Mouse (Mus musculus): Measurements from ENCODE around the gene Ropn1. TPM values are rescaled to one million over a fixed set of nuclear protein-coding genes. Genes with fewer than 3 reads are reported as not detected.

The Ropn1 gene
- total RNA-seq (2014; rRNA removed) (not detected in 2 replicates), polyA plus RNA-seq (2015; fragmentation: Nextera tagmentation; extraction: Ambion mirVana) (0.28 and 0.34 TPM in 2 replicates)

DNA sequence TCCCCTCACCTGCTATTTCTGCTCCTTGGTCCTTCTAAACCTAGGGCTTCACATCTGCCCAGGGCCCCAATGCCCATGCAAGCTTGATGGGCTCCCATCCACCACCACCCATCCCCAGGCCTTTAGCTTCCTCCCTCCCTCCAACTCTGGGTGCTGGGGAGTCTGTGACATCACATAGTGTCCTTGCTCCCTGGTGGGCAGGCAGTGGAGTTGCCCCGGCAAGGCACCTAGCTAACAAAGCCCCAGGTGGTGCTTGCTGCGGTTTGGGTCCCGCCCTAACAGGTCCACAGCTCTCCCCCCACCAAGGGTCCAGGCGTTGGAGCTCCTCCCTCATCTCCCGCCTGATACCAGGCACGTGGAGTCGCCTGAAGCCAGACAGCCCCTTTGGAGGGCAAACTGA is at the start of gene Ropn1:
TSS of gene Ropn1 (plus strand) at position 301 of the 400 bp plus-strand sequence.
- no peak within 1 kb of the TSS for H3K4me3 ChIP-seq (ENCODE audit: low read length)
- no peak for DNase-seq (ENCODE audit: low spot score)
- H3K4me1 ChIP-seq (ENCODE audit: insufficient read depth, low read length): no peaks in the 10 kb centered on the region
- no peak for ATAC-seq
- H3K9ac ChIP-seq (replicated peaks; ENCODE audit: low read length): no peak within 1 kb of the TSS
- H3K4me2 ChIP-seq (ENCODE audit: low read depth, low read length): no peak within 1 kb of the TSS
- WGBS: 65% methylated on average over 7 of the region's 7 CpGs
- H3K27ac ChIP-seq: no peak within 1 kb of the TSS; the same call in 1 of the 2 replicates
- no peak for TF ChIP-seq CTCF (IDR thresholded peaks at IDR 0.05; ENCODE audit: low read depth)
- no peaks in the 10 kb centered on the region for H3K27me3 ChIP-seq (ENCODE audit: insufficient read depth, low read length)
- no peaks in the 10 kb centered on the region for H3K36me3 ChIP-seq (ENCODE audit: insufficient read depth, low read length)
- no peaks in the 10 kb centered on the region for H3K9me3 ChIP-seq (ENCODE audit: low read length)

DNA sequence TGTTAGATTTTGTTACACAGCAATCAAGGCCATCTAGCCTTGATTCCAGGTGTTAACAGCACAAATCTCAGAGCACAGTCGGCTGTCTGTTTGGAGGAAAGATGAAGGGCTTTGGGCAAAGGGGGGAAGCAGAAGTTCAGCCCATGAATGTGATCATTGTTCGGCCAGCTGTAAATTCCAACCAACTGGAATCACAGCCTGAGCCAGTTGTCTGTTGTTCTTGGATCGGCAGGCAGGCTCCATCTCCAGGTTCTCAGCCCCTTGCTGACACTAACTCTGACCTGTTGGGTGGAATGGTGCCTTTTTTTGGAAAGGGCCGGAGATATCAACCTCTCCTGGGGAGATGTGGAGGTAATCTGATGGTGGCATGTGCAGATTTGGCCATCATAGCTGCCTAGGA is 47.8 kb upstream of the Ropn1 start:
- ATAC-seq: no peak
- no peak overlapping the region for H3K4me2 ChIP-seq (ENCODE audit: low read depth, low read length)
- H3K4me3 ChIP-seq (ENCODE audit: low read length): no peak overlapping the region
- WGBS: 62% methylated on average over 4 of the region's 4 CpGs
- TF ChIP-seq CTCF (IDR thresholded peaks at IDR 0.05; ENCODE audit: low read depth): no peak
- no peaks in the 10 kb centered on the region for H3K36me3 ChIP-seq (ENCODE audit: insufficient read depth, low read length)
- H3K4me1 ChIP-seq (ENCODE audit: insufficient read depth, low read length): no peaks in the 10 kb centered on the region
- no peaks in the 10 kb centered on the region for H3K9me3 ChIP-seq (ENCODE audit: low read length)
- no peak overlapping the region for H3K9ac ChIP-seq (replicated peaks; ENCODE audit: low read length)
- H3K27ac ChIP-seq: no peak overlapping the region
- H3K27me3 ChIP-seq (ENCODE audit: insufficient read depth, low read length): no peaks in the 10 kb centered on the region
- DNase-seq (ENCODE audit: low spot score): no peak

- Histone ChIP-seq H3K4me3 (ENCODE audit: low read length) (no peak overlapping the region), H3K4me2 (ENCODE audit: low read depth, low read length) (no peak overlapping the region), H3K27me3 (ENCODE audit: insufficient read depth, low read length) (no peaks in the 10 kb centered on the region), H3K4me1 (ENCODE audit: insufficient read depth, low read length) (no peaks in the 10 kb centered on the region), H3K27ac (no peak overlapping the region), H3K36me3 (ENCODE audit: insufficient read depth, low read length) (no peaks in the 10 kb centered on the region), H3K9me3 (ENCODE audit: low read length) (no peaks in the 10 kb centered on the region), H3K9ac (replicated peaks; ENCODE audit: low read length) (no peak overlapping the region)
- no peak for ATAC-seq
- 65% methylated on average over 4 of the region's 4 CpGs for WGBS
- peak; percentile 37 for DNase-seq (ENCODE audit: low spot score)
- TF ChIP-seq CTCF (IDR thresholded peaks at IDR 0.05; ENCODE audit: low read depth): no peak
These were observed 46.6 kb upstream of the Ropn1 start for GRCm38 (mm10) chr16:34603076-34603475.

DNA sequence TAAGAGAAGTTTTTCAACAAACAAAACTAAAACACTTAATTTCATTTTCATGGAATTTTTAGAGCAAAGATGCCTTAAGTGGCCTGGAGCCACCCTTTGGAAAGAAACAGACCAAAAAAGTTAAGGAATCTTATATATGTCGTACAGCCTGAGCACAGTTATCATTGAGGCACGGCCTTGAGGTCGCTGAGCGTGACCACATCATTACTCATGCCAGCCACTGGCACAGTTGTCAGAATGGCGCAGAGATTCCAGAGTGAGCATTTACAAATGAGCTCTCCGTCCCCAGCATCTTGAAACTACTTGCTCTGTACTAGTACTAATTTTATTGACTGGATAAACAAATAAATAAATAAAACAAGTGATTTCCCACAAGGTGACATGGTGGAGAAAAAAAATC is 45.9 kb upstream of the Ropn1 start:
- Histone ChIP-seq H3K9me3 (ENCODE audit: low read length) (no peaks in the 10 kb centered on the region), H3K9ac (replicated peaks; ENCODE audit: low read length) (no peak overlapping the region), H3K27me3 (ENCODE audit: insufficient read depth, low read length) (no peaks in the 10 kb centered on the region), H3K27ac (no peak overlapping the region), H3K4me3 (ENCODE audit: low read length) (no peak overlapping the region), H3K4me2 (ENCODE audit: low read depth, low read length) (no peak overlapping the region), H3K4me1 (ENCODE audit: insufficient read depth, low read length) (no peaks in the 10 kb centered on the region), H3K36me3 (ENCODE audit: insufficient read depth, low read length) (no peaks in the 10 kb centered on the region)
- DNase-seq (ENCODE audit: low spot score) (no peak), ATAC-seq (no peak)
- no peak for TF ChIP-seq CTCF (IDR thresholded peaks at IDR 0.05; ENCODE audit: low read depth)
- 47% methylated on average over 6 of the region's 6 CpGs for WGBS

GRCm38 (mm10) chr16:34605679-34606078 is 44.0 kb upstream of the Ropn1 start:
- no peak overlapping the region for H3K9ac ChIP-seq (replicated peaks; ENCODE audit: low read length)
- no peaks in the 10 kb centered on the region for H3K27me3 ChIP-seq (ENCODE audit: insufficient read depth, low read length)
- H3K4me3 ChIP-seq (ENCODE audit: low read length): no peak overlapping the region
- no peaks in the 10 kb centered on the region for H3K4me1 ChIP-seq (ENCODE audit: insufficient read depth, low read length)
- TF ChIP-seq CTCF (IDR thresholded peaks at IDR 0.05; ENCODE audit: low read depth): peak; percentile 69
- no peaks in the 10 kb centered on the region for H3K9me3 ChIP-seq (ENCODE audit: low read length)
- ATAC-seq (no peak), DNase-seq (ENCODE audit: low spot score) (peak; percentile 67)
- no peak overlapping the region for H3K4me2 ChIP-seq (ENCODE audit: low read depth, low read length)
- 34% methylated on average over 3 of the region's 3 CpGs for WGBS
- no peak overlapping the region for H3K27ac ChIP-seq
- no peaks in the 10 kb centered on the region for H3K36me3 ChIP-seq (ENCODE audit: insufficient read depth, low read length)

DNA sequence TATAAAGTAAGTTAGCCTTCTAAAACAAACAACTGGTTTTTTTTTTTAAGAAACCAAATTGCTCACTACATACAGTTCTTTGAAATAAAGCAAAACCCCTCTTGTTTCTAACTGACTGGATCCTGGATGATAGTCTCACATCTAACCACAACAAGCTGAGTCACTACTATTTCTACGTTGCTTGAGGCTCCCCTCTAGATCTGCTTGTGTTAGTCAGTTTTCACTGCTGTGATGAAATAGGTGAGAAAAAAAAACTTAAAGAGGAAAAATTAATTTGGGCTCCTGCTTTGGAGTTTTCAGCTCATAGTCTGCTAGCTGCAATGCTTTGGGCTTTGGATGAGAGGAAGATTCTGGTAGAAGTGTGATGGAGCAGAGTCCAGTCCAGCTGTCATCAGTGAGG is 39.6 kb upstream of the Ropn1 start:
- Histone ChIP-seq H3K4me3 (ENCODE audit: low read length) (no peak overlapping the region), H3K27me3 (ENCODE audit: insufficient read depth, low read length) (no peaks in the 10 kb centered on the region), H3K4me2 (ENCODE audit: low read depth, low read length) (no peak overlapping the region), H3K4me1 (ENCODE audit: insufficient read depth, low read length) (no peaks in the 10 kb centered on the region), H3K9ac (replicated peaks; ENCODE audit: low read length) (no peak overlapping the region), H3K36me3 (ENCODE audit: insufficient read depth, low read length) (no peaks in the 10 kb centered on the region), H3K9me3 (ENCODE audit: low read length) (no peaks in the 10 kb centered on the region), H3K27ac (no peak overlapping the region)
- TF ChIP-seq CTCF (IDR thresholded peaks at IDR 0.05; ENCODE audit: low read depth): no peak
- DNase-seq (ENCODE audit: low spot score) (no peak), ATAC-seq (no peak)
- 79% methylated on average over 1 of the region's 1 CpGs for WGBS

DNA sequence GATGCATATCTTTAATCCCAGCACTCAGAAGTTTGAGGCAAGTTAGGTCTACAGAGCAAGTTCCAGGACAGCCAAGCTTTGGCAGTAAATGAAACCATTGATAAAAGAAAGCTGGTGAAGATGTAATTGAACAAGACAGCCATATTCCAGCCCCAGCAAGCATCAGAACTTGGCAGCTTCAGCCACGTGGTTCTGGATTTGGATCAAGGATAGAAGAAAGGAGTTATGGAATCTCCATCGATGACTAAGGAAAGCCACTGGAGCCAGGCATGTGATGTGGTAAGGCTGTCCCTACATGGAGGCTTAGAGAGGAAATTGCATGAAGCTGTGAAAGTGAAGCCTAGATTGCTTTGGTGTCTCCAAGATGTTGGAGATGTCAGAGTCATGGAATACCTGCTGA is 35.7 kb upstream of the Ropn1 start:
- 81% methylated on average over 2 of the region's 2 CpGs for WGBS
- no peaks in the 10 kb centered on the region for H3K9me3 ChIP-seq (ENCODE audit: low read length)
- no peaks in the 10 kb centered on the region for H3K27me3 ChIP-seq (ENCODE audit: insufficient read depth, low read length)
- DNase-seq (ENCODE audit: low spot score) (no peak), ATAC-seq (no peak)
- no peak overlapping the region for H3K27ac ChIP-seq
- no peak overlapping the region for H3K9ac ChIP-seq (replicated peaks; ENCODE audit: low read length)
- H3K4me3 ChIP-seq (ENCODE audit: low read length): no peak overlapping the region
- H3K4me2 ChIP-seq (ENCODE audit: low read depth, low read length): no peak overlapping the region
- H3K4me1 ChIP-seq (ENCODE audit: insufficient read depth, low read length): no peaks in the 10 kb centered on the region
- H3K36me3 ChIP-seq (ENCODE audit: insufficient read depth, low read length): no peaks in the 10 kb centered on the region
- no peak for TF ChIP-seq CTCF (IDR thresholded peaks at IDR 0.05; ENCODE audit: low read depth)
